Mouse (Mus musculus): ENCODE results near the gene Tmem262. TPM values are rescaled to one million over a fixed set of nuclear protein-coding genes. Genes with fewer than 3 reads are reported as not detected.
A peak's percentile ranks its signal among the peaks of the same experiment; 100 is the strongest.

Tmem262 gene
- not detected in 2 replicates for total RNA-seq (2012; rRNA removed)
- under 1 TPM in 1 of 2 experiments, not detected in 1; 0.18 TPM for polyA plus RNA-seq (2012; ENCODE audit: insufficient read depth in 1 of 2, insufficient read length in 2 of 2, low read depth in 1 of 2, low replicate concordance in 2 of 2, missing spikeins in 1 of 2)

GRCm38 (mm10) chr19:6079983-6080480 lies at the start of gene Tmem262:
Gene Tmem262, plus strand, starts transcription at chr19:6080033.
- Histone ChIP-seq H3K9me3 (replicated peaks; ENCODE audit: insufficient read depth, low read length) (no peaks in the 10 kb centered on the region), H3K4me3 (ENCODE audit: control insufficient read depth in 1 of 2, insufficient read depth in 1 of 2, low read depth in 2 of 2, low read length in 2 of 2) (no peak within 1 kb of the TSS), H3K36me3 (ENCODE audit: control insufficient read depth in 1 of 2, insufficient read depth in 2 of 2, low read length in 2 of 2) (peaks cover 0 to 4% of the 10 kb centered on the region in 2 experiments; a peak in 1 of 4 replicates), H3K27me3 (ENCODE audit: control insufficient read depth in 1 of 2, insufficient read depth in 2 of 2, low read length in 2 of 2) (no peaks in the 10 kb centered on the region), H3K4me1 (ENCODE audit: control insufficient read depth in 1 of 2, insufficient read depth in 2 of 2, low read length in 2 of 2) (peaks cover 0 to 12% of the 10 kb centered on the region in 2 experiments; a peak in 2 of 4 replicates), H3K9ac (ENCODE audit: control insufficient read depth, low read depth, low read length, poor library complexity, severe bottlenecking) (no peak within 1 kb of the TSS), H3K27ac (ENCODE audit: control insufficient read depth, low read depth, low read length) (no peak within 1 kb of the TSS), H3K79me2 (ENCODE audit: control insufficient read depth, insufficient read depth, low read length, poor library complexity) (peaks cover 22% of the 10 kb centered on the region)
- no peak for DNase-seq (ENCODE audit: low read depth, low spot score)
- TF ChIP-seq SIN3A (IDR thresholded peaks at IDR 0.05; ENCODE audit: low read length) (no peak), GATA1 (IDR thresholded peaks at IDR 0.05; ENCODE audit: low read depth, low read length) (no peak), TCF12 (IDR thresholded peaks at IDR 0.05; ENCODE audit: low read depth, low read length) (no peak), MEF2A (IDR thresholded peaks at IDR 0.05; ENCODE audit: extremely low read depth, insufficient replicate concordance, low read depth, low read length, poor library complexity, severe bottlenecking) (no peak), MYC (IDR thresholded peaks at IDR 0.05; ENCODE audit: low read depth, low read length) (no peak), USF1 (IDR thresholded peaks at IDR 0.05; ENCODE audit: low read depth, low read length) (no peak), MAFK (IDR thresholded peaks at IDR 0.05; ENCODE audit: borderline replicate concordance, low read depth, low read length) (no peak), MYB (IDR thresholded peaks at IDR 0.05; ENCODE audit: low read depth, low read length) (no peak), TAL1 (IDR thresholded peaks at IDR 0.05; ENCODE audit: low read length) (no peak), MAX (IDR thresholded peaks at IDR 0.05; ENCODE audit: low read length) (no peak), RCOR1 (IDR thresholded peaks at IDR 0.05; ENCODE audit: low read depth, low read length) (no peak), HCFC1 (IDR thresholded peaks at IDR 0.05; ENCODE audit: low read depth, low read length) (no peak), MAZ (IDR thresholded peaks at IDR 0.05; ENCODE audit: low read depth, low read length) (no peak), CHD2 (IDR thresholded peaks at IDR 0.05; ENCODE audit: low read length) (no peak), KAT2A (conservative IDR thresholded peaks at IDR 0.05; ENCODE audit: low read depth, low read length) (no peak), ETS1 (IDR thresholded peaks at IDR 0.05; ENCODE audit: low read depth, low read length) (no peak), NELFE (IDR thresholded peaks at IDR 0.05; ENCODE audit: low read depth, low read length) (no peak), ZC3H11A (IDR thresholded peaks at IDR 0.05; ENCODE audit: low read depth, low read length) (no peak), POLR2A (IDR thresholded peaks at IDR 0.05; ENCODE audit: control insufficient read depth in 1 of 2, insufficient read depth in 1 of 2, low read depth in 1 of 2, low read length in 2 of 2, poor library complexity in 1 of 2) (no peak)

GRCm38 (mm10) chr19:6030520-6031280 lies 49.1 kb upstream of the Tmem262 start:
- Histone ChIP-seq H3K9me3 (replicated peaks; ENCODE audit: insufficient read depth, low read length) (no peaks in the 10 kb centered on the region), H3K36me3 (ENCODE audit: control insufficient read depth in 1 of 2, insufficient read depth in 2 of 2, low read length in 2 of 2) (peaks cover 0 to 4% of the 10 kb centered on the region in 2 experiments; a peak in 1 of 4 replicates), H3K4me3 (ENCODE audit: control insufficient read depth in 1 of 2, insufficient read depth in 1 of 2, low read depth in 2 of 2, low read length in 2 of 2) (no peak overlapping the region), H3K27me3 (ENCODE audit: control insufficient read depth in 1 of 2, insufficient read depth in 2 of 2, low read length in 2 of 2) (peaks cover 2% of the 10 kb centered on the region in 2 experiments; a peak in 2 of 4 replicates), H3K9ac (ENCODE audit: control insufficient read depth, low read depth, low read length, poor library complexity, severe bottlenecking) (no peak overlapping the region), H3K4me1 (ENCODE audit: control insufficient read depth in 1 of 2, insufficient read depth in 2 of 2, low read length in 2 of 2) (peaks cover 0 to 10% of the 10 kb centered on the region in 2 experiments; a peak in 3 of 4 replicates), H3K27ac (ENCODE audit: control insufficient read depth, low read depth, low read length) (no peak overlapping the region), H3K79me2 (ENCODE audit: control insufficient read depth, insufficient read depth, low read length, poor library complexity) (no peaks in the 10 kb centered on the region)
- peak; percentile 40 for DNase-seq (ENCODE audit: low read depth, low spot score)
- TF ChIP-seq GABPA (IDR thresholded peaks at IDR 0.05; ENCODE audit: low read depth, low read length): no peak
- no peak for TF ChIP-seq ZC3H11A (IDR thresholded peaks at IDR 0.05; ENCODE audit: low read depth, low read length)
- no peak for TF ChIP-seq GATA1 (IDR thresholded peaks at IDR 0.05; ENCODE audit: low read depth, low read length)
- TF ChIP-seq ELF1 (IDR thresholded peaks at IDR 0.05; ENCODE audit: low read depth, low read length): no peak
- no peak for TF ChIP-seq SIN3A (IDR thresholded peaks at IDR 0.05; ENCODE audit: low read length)
- TF ChIP-seq ETS1 (IDR thresholded peaks at IDR 0.05; ENCODE audit: low read depth, low read length): no peak
- TF ChIP-seq TBP (IDR thresholded peaks at IDR 0.05; ENCODE audit: low read depth, low read length): no peak
- TF ChIP-seq E2F4 (IDR thresholded peaks at IDR 0.05; ENCODE audit: borderline replicate concordance, low read depth, low read length): no peak
- no peak for TF ChIP-seq MYC (IDR thresholded peaks at IDR 0.05; ENCODE audit: low read depth, low read length)
- no peak for TF ChIP-seq USF2 (IDR thresholded peaks at IDR 0.05; ENCODE audit: borderline replicate concordance in 1 of 2, insufficient read depth in 1 of 2, low read depth in 1 of 2, low read length in 2 of 2)
- TF ChIP-seq ZNF384 (IDR thresholded peaks at IDR 0.05; ENCODE audit: low read depth, low read length): 0 out of 2 replicates have a peak, but pooled peaks have one; percentile 9
- TF ChIP-seq TCF12 (IDR thresholded peaks at IDR 0.05; ENCODE audit: low read depth, low read length): peak; percentile 25; the same call in 1 of the 2 replicates
- no peak for TF ChIP-seq BHLHE40 (IDR thresholded peaks at IDR 0.05; ENCODE audit: borderline replicate concordance, low read depth, low read length)
- peak; percentile 86 for TF ChIP-seq RCOR1 (IDR thresholded peaks at IDR 0.05; ENCODE audit: low read depth, low read length)
- no peak for TF ChIP-seq MAFK (IDR thresholded peaks at IDR 0.05; ENCODE audit: borderline replicate concordance, low read depth, low read length)
- TF ChIP-seq EP300 (IDR thresholded peaks at IDR 0.05; ENCODE audit: low read depth in 1 of 2, low read length in 2 of 2): peak in 1 of 2 experiments; percentile 56; a peak in 2 of 4 replicates

Data from MEL (cell line).